Comparison of ENCODE assay signal across 21 mouse cellular contexts in the genomic region with DNA sequence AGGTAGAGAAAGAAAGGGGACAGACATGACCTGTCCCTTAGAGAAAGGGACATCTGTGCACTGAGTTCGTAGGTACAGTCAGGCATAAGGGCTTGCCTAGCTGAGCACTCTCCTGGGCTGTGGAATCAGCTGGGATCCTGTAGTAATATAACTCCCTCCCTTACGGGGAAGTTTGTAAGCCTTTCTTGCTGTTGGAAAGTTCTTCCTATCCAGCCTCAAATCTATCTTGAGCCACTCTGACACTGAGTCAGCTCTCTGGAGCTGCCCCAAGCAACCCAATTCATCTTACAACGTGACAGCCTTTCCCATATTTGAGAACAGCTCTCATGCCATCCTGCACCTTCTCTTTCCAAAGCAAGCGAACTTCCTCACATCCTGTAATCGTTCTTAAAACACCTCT. TPM values are rescaled to one million over a fixed set of nuclear protein-coding genes. Genes with fewer than 3 reads are reported as not detected.
A peak's percentile ranks its signal among the peaks of the same experiment; 100 is the strongest.
DNase-seq lines count a peak whose midpoint lies in the region; ATAC-seq and TF ChIP-seq lines count a peak whose summit lies in the region.
"Had no signal": no experiment of that assay in that cellular context is flagged by ENCODE, and none has a peak within 500 bp of the region (broad histone marks: within the 10 kb centered on the region; RNA-seq: fewer than 3 reads in every experiment).

No protein-coding gene starts in this region.

- no peak overlapping the region for H3K9ac ChIP-seq in lung, embryonic 14.5 days
- H3K9ac ChIP-seq in stomach, embryonic 15.5 days = no peak overlapping the region
- H3K9ac ChIP-seq: intestine, embryonic 15.5 days; limb, embryonic 15.5 days; liver, embryonic 14.5 days; lung, embryonic 15.5 days had no signal

- WGBS in lung, embryonic 14.5 days = 55% methylated on average over 5 of the region's 5 CpGs
- WGBS in stomach, embryonic 15.5 days = 59% methylated on average over 5 of the region's 5 CpGs

- peak; percentile 60 to 90 for DNase-seq in adrenal gland, adult (ENCODE audit: inconsistent age in 2 of 2, low spot score in 1 of 2)
- no peak for DNase-seq in adrenal gland, adult 18-20 months (ENCODE audit: low spot score in 2 of 2)
- DNase-seq in lung, embryonic 14.5 days = peak; percentile 15
- no peak for DNase-seq in lung, postnatal 14 days
- DNase-seq in adrenal gland, postnatal 25 days = peak; percentile 51
- DNase-seq in urinary bladder, postnatal 36 days (ENCODE audit: low spot score in 2 of 2) = no peak
- no peak for DNase-seq in cerebellum, postnatal 14 days
- DNase-seq: cerebellum, adult 8-10 months; gastrocnemius, adult 2 months; heart, postnatal 4 days; kidney, adult 8-10 months; kidney, postnatal 10 days; lung, postnatal 4 days; right cerebral cortex, postnatal 4 days had no signal

- no peaks in the 10 kb centered on the region for H3K27me3 ChIP-seq in lung, embryonic 14.5 days (ENCODE audit: insufficient read depth, low read length)
- H3K27me3 ChIP-seq in stomach, embryonic 15.5 days (replicated peaks) = no peaks in the 10 kb centered on the region
- H3K27me3 ChIP-seq: intestine, embryonic 15.5 days; limb, embryonic 15.5 days; lung, embryonic 15.5 days had no signal

- H3K27ac ChIP-seq in lung, embryonic 14.5 days (ENCODE audit: low read depth) = no peak overlapping the region
- peak overlapping the region; percentile 57; the same call in 1 of the 2 replicates for H3K27ac ChIP-seq in stomach, embryonic 15.5 days
- H3K27ac ChIP-seq: gastrocnemius, adult 2 months; heart, embryonic 10.5 days; intestine, embryonic 15.5 days; left cerebral cortex, adult 2 months; limb, embryonic 15.5 days; liver, embryonic 14.5 days; lung, embryonic 15.5 days had no signal

- no peaks in the 10 kb centered on the region for H3K9me3 ChIP-seq in lung, embryonic 14.5 days (ENCODE audit: low read depth, low read length)
- H3K9me3 ChIP-seq in stomach, embryonic 15.5 days = no peaks in the 10 kb centered on the region
- H3K9me3 ChIP-seq: heart, embryonic 10.5 days; intestine, embryonic 15.5 days; limb, embryonic 15.5 days; lung, embryonic 15.5 days had no signal

- no peak for TF ChIP-seq CTCF in lung, embryonic 14.5 days (IDR thresholded peaks at IDR 0.05; ENCODE audit: low read depth)

- no peaks in the 10 kb centered on the region for H3K4me1 ChIP-seq in lung, embryonic 14.5 days (ENCODE audit: insufficient read depth)
- H3K4me1 ChIP-seq in stomach, embryonic 15.5 days = peaks cover 4% of the 10 kb centered on the region; the same call in 1 of the 2 replicates
- H3K4me1 ChIP-seq: intestine, embryonic 15.5 days; lung, embryonic 15.5 days had no signal

- H3K36me3 ChIP-seq in lung, embryonic 14.5 days (ENCODE audit: insufficient read depth) = 0 out of 2 replicates have a peak, but pooled peaks cover 7% of the 10 kb centered on the region
- H3K36me3 ChIP-seq in stomach, embryonic 15.5 days = no peaks in the 10 kb centered on the region
- H3K36me3 ChIP-seq: intestine, embryonic 15.5 days; limb, embryonic 15.5 days; lung, embryonic 15.5 days had no signal

- H3K4me3 ChIP-seq in lung, embryonic 14.5 days (ENCODE audit: low read depth, low read length) = no peak overlapping the region
- H3K4me3 ChIP-seq in stomach, embryonic 15.5 days (replicated peaks) = no peak overlapping the region
- H3K4me3 ChIP-seq: gastrocnemius, adult 2 months; heart, embryonic 10.5 days; intestine, embryonic 15.5 days; left cerebral cortex, adult 2 months; limb, embryonic 15.5 days; lung, embryonic 15.5 days had no signal

- no peak overlapping the region for H3K4me2 ChIP-seq in lung, embryonic 14.5 days
- no peak overlapping the region for H3K4me2 ChIP-seq in stomach, embryonic 15.5 days
- H3K4me2 ChIP-seq: intestine, embryonic 15.5 days; limb, embryonic 15.5 days; lung, embryonic 15.5 days had no signal

- ATAC-seq in lung, embryonic 14.5 days (ENCODE audit: insufficient read depth) = no peak
- no peak for ATAC-seq in stomach, embryonic 15.5 days (ENCODE audit: insufficient read depth, low FRiP score, low read depth)
- ATAC-seq: intestine, embryonic 15.5 days had no signal

RNA-seq across cellular contexts. Expression of a gene that starts 1.6 kb away (rescaled TPM):
- total RNA-seq in adrenal gland, adult 18-20 months (2021) = 10 to 100 TPM; 11.2 to 15.3 TPM
- polyA plus RNA-seq in lung, embryonic 14.5 days (2014; fragmentation: Nextera tagmentation; extraction: Ambion mirVana) = 19.6 and 21.7 TPM in 2 replicates
- 16.4 and 20.0 TPM in 2 replicates for total RNA-seq in adrenal gland, postnatal 25 days (2021)
- polyA plus RNA-seq in stomach, embryonic 15.5 days (2015; fragmentation: Nextera tagmentation; extraction: Ambion mirVana) = 11.0 and 14.5 TPM in 2 replicates

Comparison
In these comparisons a context has a peak if more than half of its experiments do, and no peak if none do; other contexts are left out.
1. DNase-seq: peak in adrenal gland, adult (2 of 2), lung, embryonic 14.5 days (single experiment) and adrenal gland, postnatal 25 days (single experiment); none in adrenal gland, adult 18-20 months (0 of 2), lung, postnatal 14 days (single experiment), urinary bladder, postnatal 36 days (0 of 2) and cerebellum, postnatal 14 days (0 of 2).